Mouse (Mus musculus) c-Kit-positive CD71-positive TER-119-positive erythroid progenitor cells, embryonic 14.5 days (primary cell): Measurements from ENCODE around the gene Zkscan1.
A peak's percentile ranks its signal among the peaks of the same experiment; 100 is the strongest.
"Not testable (repeated sequence)": the region's sequence is repeated elsewhere in the genome, so short reads cannot be mapped to it uniquely, and the experiment has no call there.

Experiments
- DNase-seq: peaks from one replicate; pipeline ENCODE4 v3.0.0-alpha.2; 2013; ENCODE audit warnings: low spot score

Gene Zkscan1

DNA sequence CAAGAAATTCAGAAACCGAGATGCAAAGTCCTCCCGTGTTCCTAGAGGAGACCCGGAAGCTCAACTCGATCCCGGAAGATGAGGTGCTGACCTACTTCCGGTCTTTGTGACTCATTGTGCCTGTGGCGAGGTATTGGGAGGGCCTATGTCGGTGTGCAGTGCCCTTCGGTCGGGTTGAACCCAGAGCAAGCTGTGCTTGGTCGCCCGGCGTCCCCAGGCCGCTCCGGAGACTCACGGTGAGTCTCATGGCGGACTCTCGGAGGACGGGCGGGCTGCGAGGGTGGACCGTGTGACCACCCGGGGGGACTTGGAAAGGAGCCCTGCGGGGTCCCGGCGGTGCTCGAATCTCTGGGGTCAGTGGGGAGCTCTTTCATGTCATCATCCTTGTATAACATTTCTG lies at the start of gene Zkscan1:
Gene Zkscan1 (plus strand): TSS at position 89 of the 400 bp plus-strand sequence.
- DNase-seq, result peak; percentile 83

DNA sequence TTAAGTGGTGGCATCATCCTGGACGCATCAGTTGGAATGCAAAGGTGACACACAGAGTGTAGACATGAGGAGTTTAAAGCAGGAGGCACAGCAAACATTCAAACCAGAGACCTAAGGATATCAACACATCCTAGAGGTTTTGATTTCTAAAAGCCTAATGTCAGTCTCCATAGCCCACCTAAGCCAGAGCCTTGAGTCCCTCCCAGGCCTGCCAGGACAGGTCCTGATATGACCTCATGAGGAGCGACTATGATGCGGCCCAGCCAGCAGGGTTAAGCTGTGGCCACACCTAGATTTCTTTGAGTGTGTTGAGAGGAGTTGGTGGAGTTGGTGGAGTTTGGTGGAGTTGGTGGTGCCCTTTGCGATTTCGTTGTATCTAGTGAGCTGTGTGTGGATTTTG lies 32.0 kb upstream of the Zkscan1 start, which contains the start of gene Smok3c:
Gene Smok3c (plus strand): TSS at position 301 of the 400 bp plus-strand sequence.
- not testable (repeated sequence) for DNase-seq

- no peak for DNase-seq
Observed at GRCm38 (mm10) chr5:138073803-138074202, 11.1 kb upstream of the Zkscan1 start.

- no peak for DNase-seq
Observed at GRCm38 (mm10) chr5:138075684-138076083, 9.2 kb upstream of the Zkscan1 start.

- no peak for DNase-seq
Observed at GRCm38 (mm10) chr5:138076148-138076547, 8.7 kb upstream of the Zkscan1 start.

- no peak for DNase-seq
Observed at GRCm38 (mm10) chr5:138080456-138080855, 4.4 kb upstream of the Zkscan1 start.

DNA sequence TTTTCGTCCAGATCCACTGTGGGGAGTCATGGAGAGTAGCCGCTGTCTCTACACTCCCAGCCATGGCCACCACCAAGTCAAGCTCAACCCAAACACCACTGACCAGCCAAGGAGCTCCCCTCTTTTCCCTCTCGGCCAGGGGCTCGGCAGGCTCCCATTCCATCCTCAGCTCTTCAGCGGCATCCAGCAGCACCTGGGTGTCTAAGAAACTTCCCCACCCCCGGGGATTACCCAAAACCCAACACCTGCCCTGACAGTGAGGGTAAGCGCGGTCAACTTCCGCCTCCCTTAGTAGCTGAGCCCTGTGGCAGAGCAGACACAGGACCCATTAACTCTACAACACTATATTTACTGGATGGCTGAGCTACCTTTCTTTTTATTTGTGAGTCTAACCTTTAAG lies 3.4 kb upstream of the Zkscan1 start:
- DNase-seq, result no peak

DNA sequence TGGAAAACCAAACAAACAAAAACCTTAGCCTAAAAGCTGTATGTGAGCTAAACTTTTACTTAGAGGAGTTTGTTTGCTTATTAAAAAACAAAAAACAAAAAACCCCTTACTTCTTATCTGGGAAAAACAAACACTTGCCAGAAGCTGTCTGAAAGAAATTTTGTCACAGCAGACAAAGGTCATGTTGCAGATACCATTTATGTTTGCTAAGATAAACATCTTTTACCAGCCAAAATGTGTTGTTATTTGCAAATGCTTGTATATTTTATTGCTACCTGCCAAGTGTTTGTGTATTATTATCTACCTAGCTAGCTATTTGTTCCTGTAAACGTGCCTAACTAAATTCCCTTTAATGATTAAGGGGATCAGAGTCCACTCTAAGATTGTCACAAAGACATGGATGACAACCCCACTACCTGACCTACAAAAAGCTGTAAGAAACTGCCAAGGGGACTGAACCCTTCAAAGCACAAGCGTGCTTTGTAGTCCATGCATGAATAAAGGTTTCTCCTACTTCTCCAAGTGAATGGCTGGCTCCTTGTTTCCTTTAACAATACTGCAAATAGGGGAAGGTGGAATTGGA lies 1.5 kb upstream of the Zkscan1 start:
- DNase-seq, result no peak

- no peak for DNase-seq
Observed at GRCm38 (mm10) chr5:138083936-138084335, 948 bp upstream of the Zkscan1 start.

DNA sequence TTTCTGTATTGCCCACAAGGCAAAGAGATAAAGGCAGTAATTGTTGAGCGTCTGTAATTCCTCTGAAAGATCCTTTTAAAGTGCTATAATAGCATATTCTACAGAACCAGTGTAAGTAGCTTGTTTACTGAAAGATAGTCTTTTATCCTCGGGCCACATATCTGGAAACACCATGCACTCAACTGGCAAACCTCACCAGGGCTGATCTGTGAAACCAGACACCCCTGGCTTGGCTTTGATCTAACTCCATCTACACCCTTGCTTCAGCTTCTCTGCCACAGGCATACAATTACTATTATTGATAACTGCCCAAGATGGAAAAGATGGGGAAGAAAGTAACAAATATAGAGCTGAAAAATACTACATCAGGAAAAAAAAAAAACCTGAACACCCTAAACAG lies 377 bp upstream of the Zkscan1 start:
- no peak for DNase-seq

DNA sequence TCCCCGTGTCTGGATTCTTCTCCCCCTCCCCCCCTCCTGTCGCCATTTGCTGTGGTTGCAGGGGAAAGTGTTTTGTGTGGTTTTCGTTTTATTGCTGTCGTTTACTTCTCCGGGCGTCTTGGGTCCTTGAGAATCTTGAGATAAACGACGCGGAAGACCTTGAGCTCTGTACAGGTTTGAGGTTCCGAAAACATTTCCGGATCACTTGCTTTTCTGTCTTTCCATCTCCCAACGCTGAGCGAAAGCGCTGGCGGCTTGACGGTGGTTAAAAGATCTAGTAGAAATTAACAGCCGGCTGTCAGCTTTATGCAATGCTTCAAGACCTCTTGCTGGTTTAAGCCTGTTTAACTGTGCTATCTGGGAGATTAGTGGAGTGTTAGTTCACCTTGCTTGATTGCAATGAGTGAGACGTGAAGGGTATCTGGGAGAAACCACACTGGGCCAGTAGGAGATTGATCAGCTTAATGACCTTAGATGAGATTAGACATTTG lies 582 bp downstream of the Zkscan1 start:
- peak; percentile 26 for DNase-seq

DNA sequence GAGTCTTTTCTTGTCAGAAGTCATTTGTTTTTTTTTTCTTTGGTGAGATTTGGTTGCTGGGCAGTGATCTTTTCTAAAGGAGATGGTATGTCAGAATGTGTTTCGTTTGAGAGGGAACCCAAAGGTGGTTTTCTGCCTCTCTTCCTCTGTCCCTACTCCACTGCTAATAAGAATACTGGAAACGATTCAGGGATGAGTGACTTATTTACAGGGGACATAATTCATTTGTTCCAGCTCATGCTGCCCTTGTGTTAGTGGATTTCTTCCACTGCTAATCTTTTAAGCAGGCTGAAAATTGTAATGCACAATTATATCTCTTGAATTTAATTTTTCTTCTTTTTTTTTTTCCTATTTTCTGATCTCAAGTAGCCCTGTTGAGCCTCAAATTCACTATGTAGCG lies 2.0 kb downstream of the Zkscan1 start:
- no peak for DNase-seq

GRCm38 (mm10) chr5:138088366-138088765 lies 3.5 kb downstream of the Zkscan1 start:
- DNase-seq, result no peak

DNA sequence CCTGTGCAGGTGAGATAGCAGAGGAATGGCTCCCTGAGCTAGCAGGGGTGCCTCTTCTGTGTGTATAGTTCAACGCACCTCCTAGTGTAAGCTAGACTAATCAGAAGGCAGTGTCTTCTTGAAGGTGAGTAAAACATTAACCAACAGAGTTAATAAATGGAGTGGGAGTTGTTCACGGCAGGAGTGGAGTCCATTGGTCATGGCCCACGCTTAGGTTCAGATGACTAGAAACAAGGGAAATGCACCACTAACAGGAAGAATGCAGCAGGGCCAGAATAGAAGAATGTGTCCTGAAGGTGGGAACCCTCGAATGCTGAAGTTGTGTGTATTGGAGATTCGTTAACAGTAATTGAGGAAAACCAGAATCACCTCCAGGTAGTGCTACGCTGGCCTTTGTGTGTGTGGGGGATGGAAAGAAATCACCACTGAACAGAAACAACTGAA lies 4.2 kb downstream of the Zkscan1 start:
- DNase-seq, result no peak

DNA sequence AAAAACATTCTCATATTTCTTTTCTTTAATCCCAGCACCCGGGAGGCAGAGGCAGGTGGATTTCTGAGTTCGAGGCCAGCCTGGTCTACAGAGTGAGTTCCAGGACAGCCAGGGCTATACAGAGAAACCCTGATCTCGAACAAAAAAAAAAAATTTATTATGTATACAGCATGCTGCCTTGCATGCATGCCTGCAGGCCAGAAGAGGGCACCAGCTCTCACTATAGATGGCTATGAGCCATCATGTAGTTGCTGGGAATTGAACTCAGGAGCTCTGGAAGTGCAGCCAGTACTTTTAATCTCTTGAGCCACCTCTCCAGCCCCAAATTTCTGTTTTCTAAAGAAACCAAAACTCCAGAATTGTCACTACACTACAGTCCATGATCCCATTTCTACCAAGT lies 5.4 kb downstream of the Zkscan1 start:
- no peak for DNase-seq

- no peak for DNase-seq
Observed at GRCm38 (mm10) chr5:138090737-138091136, 5.9 kb downstream of the Zkscan1 start.

- no peak for DNase-seq
Observed at GRCm38 (mm10) chr5:138092771-138093170, 7.9 kb downstream of the Zkscan1 start.

DNA sequence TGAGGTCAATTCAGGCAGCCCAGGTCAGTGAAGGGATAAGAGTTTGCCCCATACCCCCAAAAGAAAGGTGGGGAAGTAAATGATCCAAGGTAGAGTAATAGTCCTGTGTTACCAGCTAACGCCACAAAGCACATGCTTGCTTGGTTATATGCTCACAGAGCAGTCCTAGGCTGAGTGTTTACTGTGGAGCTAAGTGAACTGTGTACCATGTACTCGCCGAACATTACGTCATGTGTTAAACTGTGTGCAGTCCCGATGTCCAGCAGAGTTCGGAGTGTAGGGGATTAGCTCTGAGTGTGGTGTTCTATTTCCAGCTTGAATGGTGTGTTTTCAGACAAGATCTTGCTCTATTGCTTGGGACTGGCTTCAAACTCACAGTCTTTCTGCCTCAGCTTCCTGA lies 9.6 kb downstream of the Zkscan1 start:
- no peak for DNase-seq

DNA sequence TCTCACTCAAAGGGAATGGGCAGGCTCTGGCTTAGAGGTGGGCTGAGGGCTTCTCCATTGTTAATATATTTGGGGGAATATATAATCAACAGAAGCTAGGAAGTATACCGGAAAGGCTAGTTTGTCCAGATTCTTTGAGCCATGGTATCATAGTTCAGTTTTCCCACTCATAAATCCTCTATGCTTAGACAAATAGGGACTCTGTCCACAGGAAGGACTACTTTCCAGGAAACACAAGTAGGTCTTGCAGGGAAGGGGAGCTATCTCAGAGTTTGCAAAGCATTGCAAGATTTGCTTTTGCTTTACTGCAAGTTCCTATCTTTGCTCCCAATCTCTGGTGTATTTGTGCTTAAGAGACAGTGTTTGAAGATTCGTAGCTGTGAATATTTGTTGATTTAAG lies 20.1 kb downstream of the Zkscan1 start:
- DNase-seq, result no peak

- no peak for DNase-seq
Observed at GRCm38 (mm10) chr5:138107130-138107529, 22.2 kb downstream of the Zkscan1 start.

DNA sequence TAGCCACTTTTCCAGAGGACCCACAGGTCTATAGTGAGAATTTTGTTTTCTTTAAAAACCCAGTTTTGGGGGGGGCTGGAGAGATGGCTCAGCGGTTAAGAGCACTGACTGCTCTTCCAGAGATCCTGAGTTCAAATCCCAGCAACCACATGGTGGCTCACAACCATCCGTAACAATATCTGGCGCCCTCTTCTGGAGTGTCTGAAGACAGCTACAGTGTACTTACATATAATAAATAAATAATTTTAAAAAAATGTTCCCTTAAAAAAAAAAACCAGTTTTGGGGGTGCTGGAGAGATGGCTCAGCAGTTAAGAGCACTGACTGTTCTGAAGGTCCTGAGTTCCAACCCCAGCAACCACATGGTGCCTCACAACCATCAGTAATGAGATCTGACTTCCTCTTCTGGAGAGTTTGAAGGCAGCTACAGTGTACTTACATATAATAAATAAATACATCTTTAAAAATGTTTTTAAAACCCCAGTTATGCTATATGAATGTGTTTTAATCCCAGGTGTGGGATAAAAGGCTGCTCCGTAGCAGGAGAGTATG lies 25.0 kb downstream of the Zkscan1 start:
- DNase-seq, result not testable (repeated sequence)

GRCm38 (mm10) chr5:138116255-138117198 lies 31.6 kb downstream of the Zkscan1 start, which contains the start of gene Zscan21:
Gene Zscan21, plus strand, starts transcription at chr5:138116903.
- peak; percentile 83 for DNase-seq
